In genomic region chr17:63370977-63371376, GRCm38 (mm10) we compare ENCODE assay signal across 30 mouse cellular contexts.
DNase-seq lines count a peak whose midpoint lies in the region; ATAC-seq and TF ChIP-seq lines count a peak whose summit lies in the region.
"Had no signal": no experiment of that assay in that cellular context is flagged by ENCODE, and none has a peak within 500 bp of the region (broad histone marks: within the 10 kb centered on the region; RNA-seq: fewer than 3 reads in every experiment).

No protein-coding gene starts in this region.

- H3K36me3 ChIP-seq in liver, adult 2 months (ENCODE audit: control insufficient read depth, insufficient read depth, low read length) = no peaks in the 10 kb centered on the region
- H3K36me3 ChIP-seq in liver, embryonic 12.5 days = no peaks in the 10 kb centered on the region
- H3K36me3 ChIP-seq in embryonic facial prominence, embryonic 10.5 days (replicated peaks) = peaks cover 5% of the 10 kb centered on the region
- H3K36me3 ChIP-seq: embryonic facial prominence, embryonic 12.5 days; liver, embryonic 13.5 days; midbrain, embryonic 12.5 days had no signal

- DNase-seq in heart, adult 8-10 months (ENCODE audit: low spot score) = peak; percentile 20
- DNase-seq in heart, postnatal 10 days = no peak
- peak; percentile 40 for DNase-seq in liver, adult 2 months (ENCODE audit: extremely low read depth, low read depth, low spot score)
- peak; percentile 27 for DNase-seq in 3T3-L1 (ENCODE audit: low read depth, low spot score)
- DNase-seq in embryonic facial prominence, embryonic 10.5 days (ENCODE audit: low spot score) = no peak
- no peak for DNase-seq in right cerebral cortex, postnatal 14 days
- DNase-seq: adrenal gland, adult 8-10 months; cerebellum, adult 11 months; cerebellum, adult 9-10 months; cerebellum, postnatal 36 days; gastrocnemius, postnatal 36 days; heart, adult 18-20 months; kidney, adult 11 months; kidney, postnatal 25 days; liver, embryonic 13.5 days; lung, adult 2 months; lung, postnatal 14 days; thymus, adult 2 months; thymus, postnatal 36 days had no signal

- H3K9ac ChIP-seq in liver, adult 2 months (ENCODE audit: low read depth, low read length) = no peak overlapping the region
- no peak overlapping the region for H3K9ac ChIP-seq in liver, embryonic 12.5 days
- H3K9ac ChIP-seq: embryonic facial prominence, embryonic 12.5 days; hindbrain, embryonic 14.5 days; kidney, embryonic 15.5 days; limb, embryonic 12.5 days; liver, embryonic 13.5 days; midbrain, embryonic 12.5 days had no signal

- H3K4me1 ChIP-seq in liver, adult 2 months (ENCODE audit: control insufficient read depth, insufficient read depth, low read length) = no peaks in the 10 kb centered on the region; the same call in 1 of the 2 replicates
- H3K4me1 ChIP-seq in liver, embryonic 12.5 days = no peaks in the 10 kb centered on the region
- peaks cover 53% of the 10 kb centered on the region for H3K4me1 ChIP-seq in bone marrow macrophage, adult 2 months (ENCODE audit: control insufficient read depth, insufficient read depth, low read length)
- peaks cover 12% of the 10 kb centered on the region for H3K4me1 ChIP-seq in embryonic facial prominence, embryonic 10.5 days
- H3K4me1 ChIP-seq: embryonic facial prominence, embryonic 12.5 days; liver, embryonic 13.5 days had no signal

- TF ChIP-seq POLR2A in liver, adult 2 months (IDR thresholded peaks at IDR 0.05; ENCODE audit: extremely low read depth, insufficient read depth, low read length) = no peak
- no peak for TF ChIP-seq POLR2A in bone marrow macrophage, adult 2 months (IDR thresholded peaks at IDR 0.05; ENCODE audit: borderline replicate concordance, low read depth, low read length)

- H3K27me3 ChIP-seq in liver, adult 2 months (ENCODE audit: control insufficient read depth, insufficient read depth, low read length) = no peaks in the 10 kb centered on the region
- no peaks in the 10 kb centered on the region for H3K27me3 ChIP-seq in liver, embryonic 12.5 days (replicated peaks)
- no peaks in the 10 kb centered on the region for H3K27me3 ChIP-seq in embryonic facial prominence, embryonic 10.5 days (replicated peaks; ENCODE audit: low read depth, poor library complexity, severe bottlenecking)
- H3K27me3 ChIP-seq: embryonic facial prominence, embryonic 12.5 days; kidney, embryonic 15.5 days; limb, embryonic 12.5 days; liver, embryonic 13.5 days; midbrain, embryonic 12.5 days had no signal

- no peaks in the 10 kb centered on the region for H3K9me3 ChIP-seq in liver, embryonic 12.5 days (replicated peaks)
- peaks cover 5% of the 10 kb centered on the region; the same call in 1 of the 2 replicates for H3K9me3 ChIP-seq in embryonic facial prominence, embryonic 10.5 days
- H3K9me3 ChIP-seq: limb, embryonic 12.5 days; liver, embryonic 13.5 days had no signal

- ATAC-seq in liver, embryonic 12.5 days = no peak
- ATAC-seq: activated CD4-positive, CD25-positive, alpha-beta regulatory T cell, adult 4 months; CD4-positive, CD25-positive, alpha-beta regulatory T cell, adult 4 months; forebrain, embryonic 14.5 days had no signal

- TF ChIP-seq CTCF in liver, adult 2 months (IDR thresholded peaks at IDR 0.05; ENCODE audit: low read depth, low read length) = no peak
- TF ChIP-seq CTCF in bone marrow macrophage, adult 2 months (IDR thresholded peaks at IDR 0.05; ENCODE audit: low read depth, low read length) = no peak

- H3K27ac ChIP-seq in liver, adult 2 months (replicated peaks; ENCODE audit: insufficient read depth, low read depth, low read length) = no peak overlapping the region
- no peak overlapping the region for H3K27ac ChIP-seq in liver, embryonic 12.5 days
- peak overlapping the region; percentile 74 for H3K27ac ChIP-seq in bone marrow macrophage, adult 2 months (ENCODE audit: insufficient read depth, low read depth, low read length)
- H3K27ac ChIP-seq in embryonic facial prominence, embryonic 10.5 days (replicated peaks) = no peak overlapping the region
- H3K27ac ChIP-seq: embryonic facial prominence, embryonic 12.5 days; hindbrain, embryonic 14.5 days; kidney, embryonic 15.5 days; left cerebral cortex, adult 2 months; limb, embryonic 12.5 days; liver, embryonic 13.5 days; midbrain, embryonic 12.5 days had no signal

- intact Hi-C loops in heart, postnatal 10 days (cut with DNase I) = no loop called here

- H3K4me3 ChIP-seq in liver, adult 2 months (ENCODE audit: insufficient read depth, low read depth, low read length) = no peak overlapping the region
- H3K4me3 ChIP-seq in liver, embryonic 12.5 days = no peak overlapping the region
- no peak overlapping the region for H3K4me3 ChIP-seq in bone marrow macrophage, adult 2 months (ENCODE audit: insufficient read depth, low read length)
- H3K4me3 ChIP-seq in embryonic facial prominence, embryonic 10.5 days = no peak overlapping the region
- H3K4me3 ChIP-seq: embryonic facial prominence, embryonic 12.5 days; kidney, embryonic 15.5 days; left cerebral cortex, adult 2 months; limb, embryonic 12.5 days; liver, embryonic 13.5 days; midbrain, embryonic 12.5 days had no signal

- 84% methylated on average over 3 of the region's 3 CpGs for WGBS in liver, adult 2 months
- WGBS in liver, embryonic 12.5 days (ENCODE audit: insufficient replicate concordance) = 76% methylated on average over 3 of the region's 3 CpGs
- 88% methylated on average over 3 of the region's 3 CpGs for WGBS in embryonic facial prominence, embryonic 10.5 days

- H3K4me2 ChIP-seq in liver, embryonic 12.5 days = no peak overlapping the region
- H3K4me2 ChIP-seq: embryonic facial prominence, embryonic 12.5 days; hindbrain, embryonic 14.5 days; kidney, embryonic 15.5 days; limb, embryonic 12.5 days; liver, embryonic 13.5 days; midbrain, embryonic 12.5 days had no signal

- H3K79me2 ChIP-seq in liver, adult 2 months (ENCODE audit: control insufficient read depth, insufficient read depth, low read length) = peaks cover 5% of the 10 kb centered on the region; the same call in 1 of the 2 replicates

Comparison
In these comparisons a context has a peak if more than half of its experiments do, and no peak if none do; other contexts are left out.
1. DNase-seq: peak in heart, adult 8-10 months (single experiment), liver, adult 2 months (single experiment) and 3T3-L1 (single experiment); none in heart, postnatal 10 days (0 of 2), embryonic facial prominence, embryonic 10.5 days (single experiment) and right cerebral cortex, postnatal 14 days (single experiment).